Mouse (Mus musculus) CH12.LX (cell line): ENCODE data around the gene P2ry12.

ENCODE experiments used
- BHLHE40 ChIP-seq: IDR thresholded peaks from 2 replicates; pipeline ENCODE4 v1.6.1; 2011; ENCODE audit warnings: mild to moderate bottlenecking, low read depth, low read length, improper control_type of control experiment
- CTCF ChIP-seq, 2 experiments: IDR thresholded peaks in 1 of 2; conservative IDR thresholded peaks in 1 of 2; 2 replicates each; pipeline ENCODE4 v1.5.1; 2011 to 2012; ENCODE audit warnings: low read depth in 2 of 2, low read length in 2 of 2, improper control_type of control experiment in 1 of 2, inconsistent platforms in 1 of 2, mild to moderate bottlenecking in 1 of 2, moderate library complexity in 1 of 2
- MAX ChIP-seq: IDR thresholded peaks from 2 replicates; pipeline ENCODE4 v1.6.1; 2011; ENCODE audit warnings: low read length, improper control_type of control experiment
- POLR2A ChIP-seq: IDR thresholded peaks from 2 replicates; pipeline ENCODE4 v1.6.1; 2011; ENCODE audit warnings: low read depth, mild to moderate bottlenecking, improper control_type of control experiment, low read length
- TBP ChIP-seq: conservative IDR thresholded peaks from 2 replicates; pipeline ENCODE4 v1.6.1; 2011; ENCODE audit warnings: low read depth, low read length, improper control_type of control experiment
- USF1 ChIP-seq: IDR thresholded peaks from 2 replicates; pipeline ENCODE4 v1.6.1; 2014; ENCODE audit warnings: low read depth, mild to moderate bottlenecking, inconsistent platforms, low read length, improper control_type of control experiment
- ZC3H11A ChIP-seq: IDR thresholded peaks from 2 replicates; pipeline ENCODE4 v1.6.1; 2012; ENCODE audit warnings: low read depth, mild to moderate bottlenecking, inconsistent platforms, low read length, improper control_type of control experiment

GRCm38 (mm10) chr3:59185662-59186061 lies 77.0 kb downstream of the P2ry12 start:
- TF ChIP-seq USF1 (no peak), POLR2A (no peak), CTCF (conservative IDR thresholded peaks at IDR 0.05 in 1 of 2, IDR thresholded peaks at IDR 0.05 in 1 of 2; ENCODE audit: low read depth in 2 of 2, low read length in 2 of 2) (no peak), ZC3H11A (no peak), BHLHE40 (no peak), MAX (no peak), TBP (no peak)
